Mouse (Mus musculus) liver, postnatal 0 days (tissue): ENCODE measurements around the gene Jpt1.

Experiments used
- CTCF ChIP-seq: sonication (generic); IDR thresholded peaks from 2 replicates; pipeline ENCODE4 v1.5.1; 2016; ENCODE audit warnings: antibody characterized with exemption, low read depth
- EP300 ChIP-seq: IDR thresholded peaks from 2 replicates; pipeline ENCODE4 v1.6.1; 2016; ENCODE audit warnings: antibody characterized with exemption, low read depth, mild to moderate bottlenecking

- no peak for TF ChIP-seq CTCF
- TF ChIP-seq EP300, result no peak
Observed at GRCm38 (mm10) chr11:115490441-115491355, 23.5 kb downstream of the Jpt1 start.
